Mouse (Mus musculus) kidney, postnatal 0 days (tissue): ENCODE measurements around the gene Prkaca. TPM values are rescaled to one million over a fixed set of nuclear protein-coding genes. Genes with fewer than 3 reads are reported as not detected.

Source experiments
- ATAC-seq: fragments of 200-750 bp; cut with Nextera tagmentation; replicated peaks from 2 replicates; pipeline ENCODE4 v1.8.0; 2017; ENCODE audit warnings: low read depth, moderate number of reproducible peaks, moderate TSS enrichment, moderate library complexity; ENCODE audit not compliant: low FRiP score
- DNase-seq: peaks from one replicate; pipeline ENCODE4 v3.0.0-alpha.2; 2016; ENCODE audit warnings: low spot score
- H3K27ac ChIP-seq: fragments of 300-500 bp; sonication (generic); 2 replicates; pipeline ENCODE4 v1.5.1; 2014; ENCODE audit warnings: mild to moderate bottlenecking
- H3K27me3 ChIP-seq: fragments of 300-500 bp; sonication (generic); 2 replicates; pipeline ENCODE4 v1.6.1; 2014; ENCODE audit warnings: low read length, mixed read lengths; ENCODE audit not compliant: insufficient read depth
- H3K36me3 ChIP-seq: fragments of 300-500 bp; sonication (generic); 2 replicates; pipeline ENCODE4 v1.6.1; 2014; ENCODE audit warnings: low read length, mixed read lengths; ENCODE audit not compliant: insufficient read depth
- H3K4me1 ChIP-seq: fragments of 300-500 bp; sonication (generic); replicated peaks from 2 replicates; pipeline ENCODE4 v1.6.1; 2014; ENCODE audit warnings: antibody characterized with exemption, low read length, mixed read lengths; ENCODE audit not compliant: insufficient read depth
- H3K4me2 ChIP-seq: fragments of 300-500 bp; sonication (generic); 2 replicates; pipeline ENCODE4 v1.6.1; 2014; ENCODE audit warnings: mild to moderate bottlenecking, low read length, moderate library complexity, mixed read lengths
- H3K4me3 ChIP-seq: fragments of 300-500 bp; sonication (generic); replicated peaks from 2 replicates; pipeline ENCODE4 v1.5.1; 2014; ENCODE audit warnings: low read depth, low read length
- H3K9ac ChIP-seq: fragments of 300-500 bp; sonication (generic); 2 replicates; pipeline ENCODE4 v1.6.1; 2014; ENCODE audit warnings: low read depth, low read length
- H3K9me3 ChIP-seq: fragments of 300-500 bp; sonication (generic); replicated peaks from 2 replicates; pipeline ENCODE4 v1.6.1; 2016; ENCODE audit warnings: low read length, inconsistent platforms, mixed read lengths
- CTCF ChIP-seq: IDR thresholded peaks from 2 replicates; pipeline ENCODE4 v1.5.1; 2016; ENCODE audit warnings: antibody characterized with exemption, low read depth, mild to moderate bottlenecking, moderate library complexity
- WGBS: fragments of 180-500 bp; shearing (Covaris S2); extraction: QIAGEN DNeasy Blood & Tissue Kit; methylation state at CpG from one replicate; pipeline ENCODE4 v1.1.7; 2014; 5-methylcytosine and 5-hydroxymethylcytosine counted together
- polyA plus RNA-seq: library from polyadenylated mRNA; unstranded; fragments of >200 nt; fragmentation: Nextera tagmentation; extraction: Ambion mirVana; gene quantifications from 2 replicates; pipeline ENCODE4 v1.2.1, GENCODE M21; 2015

Gene Prkaca
- polyA plus RNA-seq, 1 experiment from 2014 or later = 104 TPM

- DNase-seq = peak; percentile 80
- Histone ChIP-seq H3K36me3 (0 out of 2 replicates have a peak, but pooled peaks cover 8% of the 10 kb centered on the region), H3K4me1 (peaks cover 14% of the 10 kb centered on the region), H3K4me2 (peak overlapping the region; percentile 90), H3K27ac (peak overlapping the region; percentile 94), H3K4me3 (peak overlapping the region; percentile 61), H3K9me3 (no peaks in the 10 kb centered on the region), H3K9ac (peak overlapping the region; percentile 76), H3K27me3 (no peaks in the 10 kb centered on the region)
- ATAC-seq = peak; percentile 9; the same call in 1 of the 2 replicates
- peak; percentile 60 for TF ChIP-seq CTCF
- 1% methylated on average over 62 of the region's 92 CpGs for WGBS
Observed at GRCm38 (mm10) chr8:83998231-83999056, 25.7 kb downstream of the Prkaca start.

DNA sequence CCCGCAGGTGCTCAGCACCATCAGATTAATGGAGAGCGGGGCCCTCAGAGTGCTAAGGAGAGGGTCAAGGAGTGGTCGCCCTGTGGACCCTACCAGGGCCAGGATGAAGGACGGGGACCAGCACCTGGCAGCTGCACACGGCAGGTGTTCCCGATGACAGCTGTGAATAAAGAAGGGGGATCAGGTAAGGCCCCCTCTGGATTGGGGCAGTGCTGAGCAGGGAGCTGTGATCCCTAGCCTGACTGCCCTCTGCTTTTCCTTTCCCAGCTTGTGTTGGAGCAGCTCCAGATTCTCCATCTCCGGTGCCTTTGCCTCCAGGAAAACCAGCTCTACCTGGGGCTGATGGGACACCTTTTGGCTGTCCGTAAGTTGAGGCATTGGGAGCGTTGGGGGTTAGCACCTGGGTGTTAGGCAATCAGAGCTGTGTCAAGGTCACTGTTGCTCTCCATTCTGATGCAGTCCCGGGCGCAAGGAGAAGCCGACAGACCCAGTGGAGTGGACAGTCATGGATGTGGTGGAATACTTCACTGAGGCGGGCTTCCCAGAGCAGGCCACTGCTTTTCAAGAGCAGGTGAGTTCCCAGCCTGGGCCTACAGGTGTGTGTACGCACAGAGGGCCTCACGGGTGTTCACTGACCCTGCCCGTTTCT, 26.4 kb downstream of the Prkaca start:
- no peak for TF ChIP-seq CTCF
- ATAC-seq (no peak), DNase-seq (no peak)
- 60% methylated on average over 16 of the region's 16 CpGs for WGBS
- no peak overlapping the region for H3K27ac ChIP-seq
- H3K4me1 ChIP-seq = peaks cover 18% of the 10 kb centered on the region
- peak overlapping the region; percentile 61 for H3K4me3 ChIP-seq
- H3K36me3 ChIP-seq = 0 out of 2 replicates have a peak, but pooled peaks cover 8% of the 10 kb centered on the region
- H3K27me3 ChIP-seq = no peaks in the 10 kb centered on the region
- peak overlapping the region; percentile 90 for H3K4me2 ChIP-seq
- H3K9ac ChIP-seq = peak overlapping the region; percentile 76; the same call in 1 of the 2 replicates
- H3K9me3 ChIP-seq = no peaks in the 10 kb centered on the region

DNA sequence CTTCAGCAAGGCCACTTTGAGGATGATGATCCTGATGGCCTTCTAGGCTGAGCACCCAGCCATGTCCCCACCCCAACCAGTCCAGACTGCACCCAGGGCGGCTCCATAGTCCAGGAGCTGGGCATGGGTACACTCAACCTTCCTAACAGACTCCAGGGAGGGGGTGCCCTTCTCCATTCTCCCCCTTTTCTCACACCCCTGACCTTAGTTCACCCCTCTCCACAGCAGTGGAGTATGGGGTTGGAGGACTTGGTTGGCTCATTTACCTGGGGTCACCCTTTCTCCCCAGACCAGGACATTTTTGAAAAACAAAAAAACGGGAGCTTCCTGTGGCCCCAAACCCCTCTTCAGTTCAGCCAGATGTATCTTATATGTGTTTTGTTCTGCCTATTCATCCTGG, 27.0 kb downstream of the Prkaca start:
- H3K4me3 ChIP-seq = no peak overlapping the region
- H3K4me1 ChIP-seq = peaks cover 21% of the 10 kb centered on the region
- H3K36me3 ChIP-seq = 0 out of 2 replicates have a peak, but pooled peaks cover 8% of the 10 kb centered on the region
- no peaks in the 10 kb centered on the region for H3K9me3 ChIP-seq
- no peak overlapping the region for H3K4me2 ChIP-seq
- H3K27ac ChIP-seq = no peak overlapping the region
- WGBS = 94% methylated on average over 2 of the region's 2 CpGs
- DNase-seq (no peak), ATAC-seq (no peak)
- no peak overlapping the region for H3K9ac ChIP-seq
- no peak for TF ChIP-seq CTCF
- H3K27me3 ChIP-seq = no peaks in the 10 kb centered on the region

GRCm38 (mm10) chr8:84001281-84002000, 28.6 kb downstream of the Prkaca start, which contains the start of gene 1700067K01Rik:
Gene 1700067K01Rik (plus strand): TSS chr8:84001502.
- Histone ChIP-seq H3K27me3 (no peaks in the 10 kb centered on the region), H3K9ac (no peak within 1 kb of the TSS; the same call in 1 of the 2 replicates), H3K9me3 (no peaks in the 10 kb centered on the region), H3K4me1 (peaks cover 24% of the 10 kb centered on the region), H3K36me3 (0 out of 2 replicates have a peak, but pooled peaks cover 8% of the 10 kb centered on the region), H3K27ac (no peak within 1 kb of the TSS), H3K4me3 (no peak within 1 kb of the TSS), H3K4me2 (peak within 1 kb of the TSS; percentile 13; the same call in 1 of the 2 replicates)
- DNase-seq (no peak), ATAC-seq (no peak)
- no peak for TF ChIP-seq CTCF
- 42% methylated on average over 60 of the region's 61 CpGs for WGBS

- TF ChIP-seq CTCF = no peak
- Histone ChIP-seq H3K27ac (no peak overlapping the region), H3K4me1 (peaks cover 24% of the 10 kb centered on the region), H3K4me3 (no peak overlapping the region), H3K27me3 (no peaks in the 10 kb centered on the region), H3K9ac (no peak overlapping the region), H3K36me3 (0 out of 2 replicates have a peak, but pooled peaks cover 8% of the 10 kb centered on the region), H3K4me2 (peak overlapping the region; percentile 85; the same call in 1 of the 2 replicates), H3K9me3 (no peaks in the 10 kb centered on the region)
- no peak for DNase-seq
- WGBS = 67% methylated on average over 12 of the region's 12 CpGs
- ATAC-seq = no peak
Observed at GRCm38 (mm10) chr8:84002957-84003611, 30.3 kb downstream of the Prkaca start.
